Mouse (Mus musculus): ENCODE results near the gene Rhot2.
"Not testable (repeated sequence)": the region's sequence is repeated elsewhere in the genome, so short reads cannot be mapped to it uniquely, and the experiment has no call there.

The Rhot2 gene

DNA sequence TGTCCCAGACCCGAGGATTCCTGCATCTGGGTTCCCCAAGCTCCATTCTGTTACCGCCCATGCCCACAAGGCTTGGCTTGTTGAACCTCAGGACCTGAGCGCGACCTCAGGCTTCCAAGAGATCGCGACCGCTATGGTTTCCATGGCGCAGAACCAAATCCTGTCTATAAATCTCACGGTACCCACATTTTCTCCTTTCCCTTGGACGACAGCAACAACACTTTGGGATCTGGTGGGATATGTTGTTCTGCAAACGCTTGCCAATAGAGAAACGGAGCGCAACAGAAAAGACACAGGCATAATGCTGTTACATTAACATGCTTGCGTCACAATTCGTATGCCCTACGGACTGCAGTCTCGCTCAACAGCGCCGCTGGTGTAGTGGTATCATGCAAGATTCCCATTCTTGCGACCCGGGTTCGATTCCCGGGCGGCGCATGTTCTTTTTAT, 30.1 kb upstream of the Rhot2 start, which contains the start of gene Mettl26:
TSS of gene Mettl26 (plus strand) at position 354 of the 450 bp plus-strand sequence.
- DNase-seq (ENCODE audit: low read depth, low spot score), result peak; percentile 96

DNA sequence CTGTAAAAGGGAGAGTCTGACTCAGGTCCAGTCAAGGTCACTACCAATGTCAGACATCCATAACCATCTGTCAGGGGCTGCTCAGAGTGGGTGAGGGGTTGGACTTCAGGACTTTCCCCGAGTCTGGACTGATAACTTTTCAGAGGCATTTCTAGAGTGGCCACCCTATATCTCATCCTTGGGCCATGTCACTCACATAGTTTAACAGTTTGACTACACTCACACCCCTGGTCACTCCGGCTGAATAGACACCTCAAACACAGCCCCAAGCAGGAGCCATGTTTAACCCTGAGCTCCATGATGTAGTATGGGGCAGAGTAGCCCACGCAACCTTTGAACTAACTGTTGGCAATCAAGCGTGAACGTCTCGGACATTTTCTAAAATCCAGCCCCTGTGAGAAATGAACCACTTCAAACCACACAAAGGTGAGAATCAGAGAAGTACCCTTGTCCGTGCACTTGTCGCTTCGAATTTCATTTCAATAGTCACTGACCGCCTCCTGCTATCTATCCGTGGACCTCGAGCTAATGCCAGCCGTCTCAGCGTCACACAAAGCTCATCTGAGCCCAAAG, 29.6 kb upstream of the Rhot2 start:
- peak; percentile 32 for DNase-seq (ENCODE audit: low read depth, low spot score)

DNA sequence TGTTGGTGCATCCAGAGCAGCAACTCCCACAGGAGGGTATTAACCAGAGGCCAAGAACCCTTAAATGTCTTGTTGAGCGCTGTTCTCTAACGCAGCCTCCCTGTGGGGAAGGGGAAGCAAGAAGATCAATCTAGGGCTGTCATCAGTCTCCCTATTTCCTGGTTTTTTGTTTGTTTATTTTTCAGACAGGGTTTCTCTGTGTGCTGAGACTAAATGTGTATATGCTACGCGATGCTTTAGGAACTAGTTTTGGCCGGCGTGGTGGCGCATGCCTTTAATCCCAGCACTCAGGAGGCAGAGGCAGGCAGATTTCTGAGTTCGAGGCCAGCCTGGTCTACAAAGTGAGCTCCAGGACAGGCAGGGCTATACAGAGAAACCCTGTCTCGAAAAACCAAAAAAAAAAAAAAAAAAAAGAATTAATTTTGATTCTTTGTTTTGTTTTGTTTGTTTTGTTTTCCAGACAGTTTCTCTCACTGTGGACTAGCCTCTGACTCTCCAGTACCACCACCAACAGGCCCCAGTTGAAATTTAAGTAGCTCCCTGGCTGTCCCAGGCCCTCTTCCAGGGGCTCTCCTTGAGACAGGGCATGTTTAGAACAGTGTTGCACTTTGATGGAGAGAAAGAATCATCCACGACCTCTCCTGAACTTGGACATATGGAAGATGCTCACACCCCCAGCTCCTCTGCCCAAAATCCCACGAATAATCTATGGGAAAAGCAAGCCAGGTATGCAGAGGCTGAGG, 28.9 kb upstream of the Rhot2 start:
- DNase-seq (ENCODE audit: low read depth, low spot score), result no peak

DNA sequence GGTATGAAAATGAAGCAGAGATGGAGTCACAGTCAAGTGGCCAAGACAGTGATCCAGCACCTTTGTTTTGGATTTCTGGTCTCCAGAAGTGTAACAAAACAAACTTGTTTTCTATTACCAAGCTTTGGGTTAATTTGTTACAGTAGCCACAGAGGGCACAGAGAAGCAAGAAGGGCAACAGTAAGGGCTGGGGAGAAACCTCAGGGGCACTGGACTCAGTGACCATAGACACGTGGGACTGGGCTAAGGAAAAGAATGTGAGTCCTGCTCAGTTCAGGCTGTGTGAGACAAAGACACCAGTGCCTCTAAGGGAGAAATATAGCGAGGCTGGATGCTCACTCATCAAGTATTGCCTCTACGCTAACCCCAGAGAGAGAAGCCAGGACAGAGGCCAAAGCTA, 28.0 kb upstream of the Rhot2 start:
- DNase-seq (ENCODE audit: low read depth, low spot score), result no peak

DNA sequence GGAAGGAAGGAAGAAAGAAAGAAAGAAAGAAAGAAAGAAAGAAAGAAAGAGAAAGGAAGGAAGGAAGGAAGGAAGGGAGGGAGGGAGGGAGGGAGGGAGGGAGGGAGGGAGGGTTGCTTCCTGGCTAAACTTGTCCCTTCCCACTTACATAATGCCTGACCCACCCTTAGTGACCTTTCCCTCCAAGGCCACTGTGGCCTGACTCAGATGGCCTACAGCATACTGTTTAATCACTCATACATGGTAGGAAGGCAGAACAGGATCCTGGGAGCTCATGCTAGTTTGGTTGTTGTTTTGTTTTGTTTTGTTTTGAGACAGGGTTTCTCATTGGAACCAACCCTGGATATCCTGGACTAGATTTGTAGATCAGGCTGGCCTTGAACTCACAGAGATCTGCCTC, 26.9 kb upstream of the Rhot2 start:
- not testable (repeated sequence) for DNase-seq (ENCODE audit: low read depth, low spot score)

DNA sequence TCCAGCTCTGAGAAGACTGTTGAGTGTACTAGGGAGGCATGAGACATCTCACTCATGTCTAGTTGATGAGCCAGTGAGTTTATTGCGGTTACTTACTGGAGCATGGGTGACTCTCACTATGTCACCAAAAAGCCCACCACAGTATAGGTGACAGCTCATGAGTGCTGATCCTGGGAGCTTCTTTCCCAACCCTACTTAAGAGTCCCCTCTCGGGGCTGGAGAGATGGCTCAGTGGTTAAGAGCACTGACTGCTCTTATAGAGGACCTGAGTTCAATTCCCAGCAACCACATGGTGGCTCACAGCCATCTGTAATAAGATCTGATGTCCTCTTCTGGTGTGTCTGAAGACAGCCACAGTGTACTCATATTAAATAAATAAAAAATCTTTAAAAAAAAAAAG, 25.3 kb upstream of the Rhot2 start:
- no peak for DNase-seq (ENCODE audit: low read depth, low spot score)

DNA sequence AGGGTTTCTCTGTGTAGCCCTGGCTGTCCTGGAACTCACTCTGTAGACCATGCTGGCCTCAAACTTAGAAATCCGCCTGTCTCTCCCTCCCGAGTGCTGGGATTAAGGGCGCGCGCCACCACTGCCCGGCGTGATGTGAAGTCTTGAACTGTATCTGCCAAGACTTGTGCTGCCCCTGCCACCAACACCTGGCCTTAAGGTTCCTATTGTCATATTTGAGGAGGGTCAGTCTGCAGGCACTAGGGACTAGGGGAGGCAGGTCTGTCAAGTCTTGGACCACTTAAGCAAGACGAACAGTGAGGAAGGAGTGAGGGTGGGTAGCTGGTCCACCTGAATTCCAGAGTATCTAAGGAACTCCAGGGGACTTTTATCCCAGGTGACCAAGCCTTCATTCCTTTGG, 24.8 kb upstream of the Rhot2 start:
- no peak for DNase-seq (ENCODE audit: low read depth, low spot score)

DNA sequence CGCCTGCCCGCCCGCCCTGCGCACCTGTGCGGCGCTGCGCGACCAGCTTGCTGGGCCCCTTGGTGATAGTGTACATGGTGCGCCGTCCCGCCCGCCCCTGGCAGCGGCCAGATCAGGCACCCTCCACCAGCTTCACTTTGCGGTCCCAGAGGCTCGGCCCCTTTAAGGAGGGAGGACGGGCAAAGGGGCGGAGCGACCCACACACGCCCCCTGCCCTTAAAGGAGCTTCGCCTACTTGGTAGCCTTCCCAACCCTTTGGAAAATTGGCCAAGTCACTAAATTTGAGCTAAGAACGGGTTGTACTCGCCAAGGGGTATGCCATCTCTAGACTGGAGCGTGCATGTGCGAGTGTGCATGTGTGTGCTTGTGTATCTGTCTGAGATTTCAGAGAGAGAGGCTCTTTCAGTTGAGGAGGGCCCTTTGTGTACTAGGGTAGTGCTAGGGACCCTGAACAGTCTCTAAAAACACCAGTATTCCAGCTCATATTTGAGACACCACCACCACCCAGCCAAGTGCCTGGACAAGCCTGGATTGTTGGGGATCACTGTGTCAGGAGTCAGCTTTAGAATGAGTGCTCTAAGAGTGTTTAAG, 24.0 kb upstream of the Rhot2 start, which contains the start of gene Mcrip2:
TSS of gene Mcrip2 (minus strand) at position 164 of the 591 bp plus-strand sequence.
- peak; percentile 78 for DNase-seq (ENCODE audit: low read depth, low spot score)

DNA sequence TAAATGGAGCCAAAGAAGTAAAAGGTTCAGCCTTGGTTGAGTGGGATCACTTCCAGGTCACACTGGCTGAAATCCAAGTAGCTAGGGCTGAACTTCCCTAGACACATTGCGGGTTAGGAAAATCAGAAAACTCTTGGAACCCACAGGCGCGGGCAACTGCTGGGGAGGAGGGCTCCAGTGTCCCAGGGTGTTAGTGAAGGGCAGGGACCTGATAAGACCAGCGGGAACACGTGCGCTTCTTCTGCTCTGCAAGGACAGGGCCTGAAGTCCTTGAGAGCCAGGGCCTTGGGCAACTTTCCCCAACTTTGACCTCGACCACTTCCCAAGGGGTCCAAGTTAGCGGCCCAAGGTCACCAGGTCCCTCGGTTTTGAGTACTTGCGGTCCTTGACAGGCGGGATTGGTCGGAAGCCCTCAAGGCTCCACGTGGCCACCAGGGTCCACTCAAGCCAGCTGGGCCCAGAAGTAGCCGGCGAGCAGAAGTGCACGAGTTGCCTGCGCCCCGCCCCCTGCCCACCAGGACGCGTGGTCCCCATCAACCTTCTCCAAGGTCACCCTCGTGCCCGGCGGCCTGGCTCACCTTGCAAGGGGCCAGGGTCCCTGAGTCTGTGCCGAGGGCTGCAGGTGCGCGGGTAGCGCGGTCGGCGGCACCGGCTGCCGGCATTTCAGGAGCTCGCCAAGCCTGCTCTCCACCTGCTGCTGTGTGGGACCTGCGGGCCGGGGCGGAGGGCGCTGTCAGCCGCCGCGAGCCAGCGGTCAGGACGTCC, 23.4 kb upstream of the Rhot2 start:
- peak; percentile 48 for DNase-seq (ENCODE audit: low read depth, low spot score)

DNA sequence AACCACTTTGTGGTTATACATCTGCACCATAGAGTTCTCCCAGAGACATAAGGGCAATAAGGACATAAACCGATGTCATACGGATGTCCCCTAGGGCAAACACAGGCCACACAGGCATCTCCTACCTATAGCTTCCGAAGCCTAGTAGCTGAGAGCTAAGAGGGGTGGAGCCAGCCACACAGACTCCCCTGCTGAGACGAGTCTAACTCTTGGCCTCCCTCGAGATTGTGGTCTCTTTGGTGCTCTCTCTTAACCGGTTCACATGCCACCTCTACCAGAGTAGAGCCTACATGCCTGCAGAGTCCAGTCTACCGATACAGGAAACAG, 22.8 kb upstream of the Rhot2 start:
- no peak for DNase-seq (ENCODE audit: low read depth, low spot score)

DNA sequence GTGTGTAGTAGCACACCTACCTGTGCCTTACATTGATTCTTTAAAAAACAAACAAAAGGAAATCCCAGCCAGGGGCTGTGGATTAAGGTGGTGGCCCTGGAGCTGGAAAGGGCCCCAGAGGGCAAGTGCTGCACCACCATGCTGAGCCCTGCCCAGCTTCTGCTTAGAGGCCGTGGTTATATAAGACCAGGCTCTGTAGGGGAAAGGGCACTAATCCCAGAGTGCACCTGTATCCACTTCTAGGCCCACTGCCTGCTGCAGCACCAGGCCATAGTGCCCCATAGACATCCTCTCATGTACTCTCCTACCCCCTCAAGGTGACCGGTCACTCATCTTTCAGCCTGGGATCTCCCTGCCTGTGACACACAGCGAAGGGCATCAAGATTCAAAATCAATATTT, 21.5 kb upstream of the Rhot2 start:
- no peak for DNase-seq (ENCODE audit: low read depth, low spot score)

DNA sequence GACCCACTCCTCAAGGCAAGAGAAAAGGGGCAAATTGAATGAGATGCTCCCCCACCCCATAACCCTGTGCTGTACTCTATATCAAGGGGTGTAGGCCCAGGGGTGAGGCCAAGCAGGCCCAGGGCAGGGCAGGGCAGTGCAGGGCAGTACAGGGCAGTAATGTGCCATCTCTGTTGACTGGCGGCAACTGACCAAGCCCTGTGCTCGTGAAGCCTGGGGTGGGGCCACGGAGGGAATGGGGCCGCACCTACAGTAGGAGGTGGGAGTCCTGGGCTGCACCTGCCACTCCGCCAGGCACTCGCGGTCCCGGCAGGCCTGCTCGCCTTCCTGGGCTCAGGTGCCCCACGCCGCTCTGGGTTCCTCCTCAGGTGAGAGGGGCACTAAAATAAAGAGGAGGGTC, 20.6 kb upstream of the Rhot2 start:
- DNase-seq (ENCODE audit: low read depth, low spot score), result no peak

DNA sequence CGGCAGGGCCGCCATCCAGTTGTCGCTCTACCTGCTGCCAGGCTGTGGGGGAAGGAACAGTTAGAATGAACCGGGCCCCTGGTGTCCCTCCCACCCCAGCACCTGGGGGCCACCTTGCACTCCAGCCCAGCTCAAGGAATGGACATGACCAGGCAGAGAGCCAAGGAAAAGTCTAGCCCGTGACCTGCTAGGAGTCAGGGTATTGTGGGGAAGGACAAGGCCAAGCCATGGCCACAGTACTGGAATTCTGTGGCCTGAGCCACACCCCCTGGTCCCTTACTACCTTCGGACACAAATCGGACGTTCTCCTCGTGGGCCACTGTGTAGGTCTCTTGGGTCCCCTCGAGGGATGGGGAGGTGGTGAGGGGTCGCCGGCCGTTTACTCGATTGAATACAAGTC, 19.7 kb upstream of the Rhot2 start:
- no peak for DNase-seq (ENCODE audit: low read depth, low spot score)

DNA sequence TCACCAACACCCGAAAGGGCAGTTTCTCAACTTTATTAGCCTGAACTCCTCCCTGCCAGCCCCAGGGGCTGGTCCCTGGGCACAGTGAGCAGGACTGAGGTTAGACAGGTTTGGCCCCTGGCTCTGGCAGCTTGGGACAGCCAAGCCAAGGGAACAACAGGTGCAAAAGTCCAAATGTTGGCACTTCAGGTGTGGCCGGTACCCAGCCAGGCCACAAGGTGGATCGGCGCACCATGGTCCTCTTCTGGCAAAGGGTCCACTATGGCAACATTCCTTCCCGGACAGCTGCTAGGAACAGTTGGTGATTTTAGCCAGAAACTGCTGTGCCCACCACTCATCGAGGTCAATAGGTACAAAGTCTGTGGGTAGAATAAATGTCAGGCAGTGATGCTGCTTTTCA, 19.0 kb upstream of the Rhot2 start:
- DNase-seq (ENCODE audit: low read depth, low spot score), result no peak

DNA sequence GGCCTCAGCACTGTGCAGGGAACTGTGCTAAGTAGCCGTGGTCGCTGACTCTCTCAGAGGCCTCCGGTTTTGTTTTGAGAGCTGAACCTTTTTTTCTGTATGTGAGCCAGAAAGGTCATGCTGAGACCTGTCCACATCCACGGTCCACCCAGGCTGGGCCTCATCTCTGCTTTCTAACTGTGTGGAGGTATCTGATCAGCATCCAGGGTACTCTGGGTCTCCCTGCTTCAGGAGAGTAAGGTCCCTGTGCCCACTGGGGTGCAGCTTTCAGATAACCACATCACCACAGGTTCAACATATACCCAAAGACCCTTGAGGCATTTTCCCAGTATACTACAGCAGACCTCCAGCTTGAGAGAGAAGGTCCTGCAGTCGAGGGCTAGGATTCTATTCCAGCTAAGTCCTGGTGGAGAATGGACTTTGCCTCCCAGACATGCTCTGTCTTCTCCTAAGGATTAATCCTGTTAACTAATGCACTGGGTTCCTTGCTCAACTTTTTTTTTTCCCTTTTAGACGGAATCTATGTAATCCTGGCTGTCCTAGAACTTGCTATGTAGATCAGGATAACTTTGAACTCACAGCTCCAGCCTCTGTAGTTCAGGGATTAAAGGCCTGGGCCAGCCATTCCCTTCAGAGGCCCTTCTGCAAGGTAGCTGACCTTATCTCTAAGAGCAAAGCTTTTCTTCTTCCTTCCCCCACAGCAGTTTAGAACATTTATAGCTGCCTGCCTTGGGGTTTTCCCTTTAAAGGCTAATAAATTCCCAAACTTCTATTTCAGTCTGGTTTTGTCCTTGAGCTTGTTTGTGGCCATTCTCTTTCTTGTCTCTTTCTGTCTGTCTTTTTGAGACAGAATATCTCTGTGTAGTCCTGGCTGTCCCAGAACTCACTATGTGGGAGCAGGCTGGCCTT, 17.3 kb upstream of the Rhot2 start:
- no peak for DNase-seq (ENCODE audit: low read depth, low spot score)

DNA sequence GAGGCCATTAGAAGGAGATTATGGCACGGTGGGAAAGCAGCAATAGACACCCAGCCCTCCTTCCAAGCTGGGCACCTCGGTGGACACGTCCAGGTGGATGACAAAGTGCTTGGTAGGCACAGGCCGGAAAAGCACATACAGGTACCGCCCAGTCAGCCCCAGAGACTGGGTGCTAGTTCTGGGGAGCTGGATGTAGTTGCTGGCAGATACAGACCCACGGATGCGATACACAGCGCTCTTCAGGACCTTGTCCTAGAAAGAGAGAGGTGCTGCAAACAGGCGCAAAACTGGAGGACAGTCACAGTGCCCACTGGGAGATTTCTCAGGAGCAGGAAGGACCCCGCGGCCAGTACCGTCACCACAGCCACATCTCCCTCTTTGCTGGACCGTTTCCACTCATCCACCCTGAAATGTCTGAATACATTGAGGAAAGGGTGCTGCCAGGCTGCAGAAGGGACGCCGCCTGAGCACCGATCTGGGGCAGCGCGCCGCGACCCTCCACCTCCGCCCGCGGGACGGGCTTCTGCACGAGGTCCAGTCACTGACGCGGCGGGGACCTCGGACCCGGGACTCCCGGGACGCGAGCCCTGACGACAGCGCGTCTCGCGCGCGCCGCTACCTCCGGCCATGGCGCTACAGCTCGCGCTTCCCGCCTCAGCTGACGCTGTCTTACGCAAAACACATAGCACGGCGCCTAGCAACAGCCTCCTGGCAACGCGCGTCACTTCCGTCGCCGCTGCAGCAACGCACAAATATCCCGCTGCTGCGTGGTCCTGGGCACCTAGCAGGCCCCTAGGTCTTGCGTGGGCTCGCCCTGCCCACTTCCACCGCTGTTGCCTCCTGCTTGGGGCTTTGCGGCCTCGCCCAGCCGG, 16.4 kb upstream of the Rhot2 start, which contains the start of gene Wdr90:
TSS of gene Wdr90 (minus strand) at position 670 of the 872 bp plus-strand sequence.
- peak; percentile 94 for DNase-seq (ENCODE audit: low read depth, low spot score)

DNA sequence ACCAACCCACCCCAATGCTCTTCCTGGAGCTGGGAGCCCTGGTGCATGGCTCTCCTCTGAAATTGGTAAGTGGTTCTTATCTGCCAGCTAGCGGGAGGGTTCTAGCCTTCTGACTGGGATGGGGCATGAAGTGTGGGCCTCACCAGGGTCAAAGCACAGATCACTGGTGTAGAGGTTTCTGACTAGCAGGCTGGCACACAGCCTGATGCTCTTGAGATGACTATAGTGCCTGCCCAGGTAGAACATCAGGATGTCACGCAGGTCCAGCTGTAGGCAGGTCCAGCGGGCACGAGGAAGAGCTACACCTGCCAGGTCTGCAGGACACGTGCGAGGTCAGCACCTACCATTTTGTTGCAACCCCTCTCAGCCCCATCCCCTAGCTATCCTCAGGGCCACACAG, 15.6 kb upstream of the Rhot2 start:
- no peak for DNase-seq (ENCODE audit: low read depth, low spot score)

DNA sequence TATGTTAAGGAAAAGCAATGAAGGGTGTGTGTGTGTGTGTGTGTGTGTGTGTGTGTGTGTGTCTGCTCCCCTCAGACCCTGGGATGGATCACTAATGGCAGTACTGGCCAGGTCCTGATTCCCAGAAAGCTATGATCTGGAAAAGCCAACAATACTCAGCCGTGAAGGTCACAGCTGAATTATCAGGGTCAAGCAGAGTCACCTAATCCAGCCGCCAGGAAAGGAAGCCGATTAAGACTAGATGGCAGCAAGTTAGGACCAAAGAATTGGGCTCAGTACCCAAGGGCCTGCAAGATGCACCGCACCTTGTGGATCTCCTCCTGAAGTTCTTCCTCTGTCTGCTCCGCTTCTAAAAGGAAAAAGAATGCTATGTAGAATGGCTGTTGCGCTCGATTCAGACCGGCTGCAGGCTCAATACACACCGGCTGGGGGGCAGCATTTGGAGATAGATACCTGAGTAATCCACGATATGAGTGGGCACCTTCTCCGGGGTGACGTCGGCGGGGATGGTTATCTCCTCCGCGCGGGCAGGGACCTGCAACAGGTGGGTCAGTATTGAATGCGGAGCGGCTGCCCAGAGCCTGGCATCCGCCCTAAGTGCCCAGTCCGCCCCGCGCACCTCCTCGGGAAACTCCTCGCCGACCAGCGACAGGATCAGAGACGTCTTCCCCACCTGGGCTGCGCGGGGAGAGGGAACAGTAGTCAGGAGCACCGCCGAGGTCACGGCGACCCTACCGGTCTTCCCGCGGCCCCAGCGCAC, 835 bp downstream of the Rhot2 start:
- no peak for DNase-seq (ENCODE audit: low read depth, low spot score)

DNA sequence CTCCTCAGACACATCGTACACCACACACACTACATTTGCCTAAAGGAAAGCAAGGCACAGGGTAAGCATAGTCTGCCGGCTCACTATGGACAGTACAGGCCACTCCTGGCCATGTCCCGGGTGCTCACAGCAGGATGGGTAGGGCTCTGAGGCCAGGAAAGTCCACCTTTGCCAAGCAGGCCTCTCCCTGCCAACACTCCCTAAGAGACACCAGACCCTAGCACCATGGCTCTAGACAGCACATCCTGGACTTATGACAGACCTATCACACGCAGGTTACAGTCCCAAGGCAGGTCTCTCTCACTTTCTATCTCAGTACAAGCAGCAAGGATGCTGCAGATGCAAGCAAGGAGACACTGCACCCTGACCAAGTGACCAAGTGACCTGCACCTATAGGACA, 1.5 kb downstream of the Rhot2 start:
- DNase-seq (ENCODE audit: low read depth, low spot score), result no peak

DNA sequence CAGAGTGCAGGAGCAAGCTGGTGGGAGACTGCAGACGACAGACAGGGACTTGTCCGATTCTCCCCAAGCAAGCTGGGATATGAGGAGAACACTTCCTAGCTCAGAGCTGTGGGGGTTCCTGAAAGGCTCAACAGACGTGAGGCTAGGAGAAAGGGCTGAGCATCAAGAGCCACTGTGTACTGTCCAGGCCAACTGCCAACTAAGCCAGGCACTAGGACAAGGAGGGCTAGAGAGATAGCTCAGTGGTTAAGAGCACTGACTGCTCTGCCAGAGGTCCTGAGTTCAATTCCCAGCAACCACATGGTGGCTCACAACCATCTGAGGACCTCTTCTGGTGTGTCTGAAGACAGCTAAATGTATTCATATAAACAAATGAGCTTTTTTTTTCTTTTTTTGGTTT, 2.1 kb downstream of the Rhot2 start:
- DNase-seq (ENCODE audit: low read depth, low spot score), result no peak

Data from 3T3-L1 (cell line).